Mouse (Mus musculus) spleen, adult 2 months (tissue): ENCODE data around the gene Olfr1425.

Experiments
- CTCF ChIP-seq: fragments of 200-500 bp; IDR thresholded peaks from 2 replicates; pipeline ENCODE4 v1.5.1; 2011; ENCODE audit warnings: mild to moderate bottlenecking, inconsistent platforms; ENCODE audit not compliant: insufficient read depth, insufficient read length, insufficient replicate concordance; ENCODE audit errors: extremely low read depth
- POLR2A ChIP-seq: fragments of 200-500 bp; IDR thresholded peaks from 2 replicates; pipeline ENCODE4 v1.6.1; 2011; ENCODE audit warnings: low read depth, low read length, inconsistent platforms

GRCm38 (mm10) chr19:12104541-12104940 lies 27.0 kb upstream of the Olfr1425 start:
- TF ChIP-seq CTCF (no peak), POLR2A (no peak)
